Mouse (Mus musculus): ENCODE data around the gene Tmem255b. TPM values are rescaled to one million over a fixed set of nuclear protein-coding genes. Genes with fewer than 3 reads are reported as not detected.

Gene Tmem255b
- polyA plus RNA-seq (2014; fragmentation: Illumina TruSeq; extraction: RNeasy Lipid Tissue Mini Kit (QIAGEN cat#74804); ENCODE audit: low read depth, low replicate concordance) = 2.5 TPM

DNA sequence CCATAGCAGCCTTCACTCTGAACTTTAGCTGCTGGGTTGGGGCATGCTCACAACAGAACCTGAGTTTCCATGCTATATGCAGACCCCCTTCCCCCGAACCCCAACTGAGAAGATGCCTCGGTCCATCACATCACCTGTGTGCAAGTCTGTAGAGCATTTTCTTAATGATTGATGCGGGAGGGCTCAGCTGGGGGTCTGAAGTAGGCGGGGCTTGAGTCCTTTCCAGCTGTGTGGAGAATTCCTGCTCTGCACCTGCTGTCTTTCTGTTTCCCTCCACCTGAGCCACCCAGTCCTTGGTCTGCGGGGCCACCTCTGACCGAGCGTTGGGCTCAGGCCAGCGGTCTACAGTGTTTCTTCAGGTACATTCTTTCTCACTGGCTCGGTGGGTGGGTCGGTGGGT lies at the start of gene Tmem255b:
Gene Tmem255b (plus strand): TSS at position 301 of the 400 bp plus-strand sequence.

DNA sequence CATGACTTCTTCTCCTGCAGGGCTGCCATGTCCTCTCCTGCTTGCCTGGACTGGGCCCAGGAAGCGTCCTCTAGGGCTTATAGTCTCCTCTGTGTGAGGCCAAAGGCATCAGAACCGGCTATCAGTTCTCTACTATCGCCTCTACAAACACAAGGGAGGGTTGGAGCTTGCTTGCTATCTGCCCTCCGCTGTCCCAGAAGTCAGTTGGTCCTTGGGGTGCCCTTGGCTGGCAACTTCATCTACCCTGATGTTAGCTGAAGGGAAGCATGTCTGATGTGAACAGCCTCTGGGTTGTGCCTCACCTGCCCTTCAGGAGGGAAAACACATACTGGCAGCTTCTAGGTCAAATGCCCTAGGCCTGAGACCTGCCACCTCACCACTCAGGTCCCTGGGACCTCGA lies 38.3 kb upstream of the Tmem255b start, which contains the start of gene Atp4b:
Gene Atp4b (minus strand): TSS at position 101 of the 400 bp plus-strand sequence.

DNA sequence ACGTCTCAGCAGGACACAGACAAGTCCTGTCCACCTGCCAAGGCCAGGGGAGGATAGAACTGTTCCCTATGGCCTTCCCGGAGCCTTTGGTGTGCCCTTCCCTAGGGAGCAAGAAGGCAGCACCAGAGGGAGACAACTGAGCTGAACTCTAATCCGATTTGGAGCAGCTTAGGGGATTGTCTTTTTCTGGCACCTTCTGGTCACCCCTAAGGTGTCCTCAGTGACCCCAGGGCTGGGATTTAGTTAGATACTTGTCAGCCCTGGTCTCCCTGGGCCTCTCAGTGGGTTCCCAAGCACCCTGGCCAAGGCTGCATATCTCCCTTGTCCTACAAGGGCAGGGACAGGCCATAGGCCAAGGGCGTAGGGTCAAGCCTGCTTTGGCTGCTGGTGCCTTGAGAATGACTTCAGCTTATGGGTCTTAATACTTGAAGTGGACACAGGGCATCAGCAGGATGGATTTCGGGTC lies 30.3 kb upstream of the Tmem255b start, which contains the start of gene Grk1:
Gene Grk1 (plus strand): TSS at position 416 of the 466 bp plus-strand sequence.

GRCm38 (mm10) chr8:13493858-13494631 lies 59.1 kb downstream of the Tmem255b start, which contains the start of gene Gas6:
TSS of gene Gas6 (minus strand) at chr8:13494490.

Other genes starting within 250 kb of the Tmem255b start
- 14.5 TPM for gene Grtp1, start 234.6 kb upstream of the Tmem255b start, polyA plus RNA-seq (2014; fragmentation: Illumina TruSeq; extraction: RNeasy Lipid Tissue Mini Kit (QIAGEN cat#74804); ENCODE audit: low read depth, low replicate concordance)
- not detected for gene Adprhl1, start 181.0 kb upstream of the Tmem255b start, polyA plus RNA-seq (2014; fragmentation: Illumina TruSeq; extraction: RNeasy Lipid Tissue Mini Kit (QIAGEN cat#74804); ENCODE audit: low read depth, low replicate concordance)
- gene Dcun1d2, start 147.1 kb upstream of the Tmem255b start, polyA plus RNA-seq (2014; fragmentation: Illumina TruSeq; extraction: RNeasy Lipid Tissue Mini Kit (QIAGEN cat#74804); ENCODE audit: low read depth, low replicate concordance) = 14.8 TPM
- gene Tmco3, start 147.0 kb upstream of the Tmem255b start, polyA plus RNA-seq (2014; fragmentation: Illumina TruSeq; extraction: RNeasy Lipid Tissue Mini Kit (QIAGEN cat#74804); ENCODE audit: low read depth, low replicate concordance) = 17.6 TPM
- gene Tfdp1, start 96.4 kb upstream of the Tmem255b start, polyA plus RNA-seq (2014; fragmentation: Illumina TruSeq; extraction: RNeasy Lipid Tissue Mini Kit (QIAGEN cat#74804); ENCODE audit: low read depth, low replicate concordance) = 38.7 TPM
- not detected for gene Atp4b, start 38.4 kb upstream of the Tmem255b start, polyA plus RNA-seq (2014; fragmentation: Illumina TruSeq; extraction: RNeasy Lipid Tissue Mini Kit (QIAGEN cat#74804); ENCODE audit: low read depth, low replicate concordance)
- gene Grk1, start 30.1 kb upstream of the Tmem255b start, polyA plus RNA-seq (2014; fragmentation: Illumina TruSeq; extraction: RNeasy Lipid Tissue Mini Kit (QIAGEN cat#74804); ENCODE audit: low read depth, low replicate concordance) = 0.04 TPM
- 165 TPM for gene Gas6, start 59.3 kb downstream of the Tmem255b start, polyA plus RNA-seq (2014; fragmentation: Illumina TruSeq; extraction: RNeasy Lipid Tissue Mini Kit (QIAGEN cat#74804); ENCODE audit: low read depth, low replicate concordance)
- 20.2 TPM for gene 1700029H14Rik, start 127.3 kb downstream of the Tmem255b start, polyA plus RNA-seq (2014; fragmentation: Illumina TruSeq; extraction: RNeasy Lipid Tissue Mini Kit (QIAGEN cat#74804); ENCODE audit: low read depth, low replicate concordance)
- gene Rasa3, start 242.4 kb downstream of the Tmem255b start, polyA plus RNA-seq (2014; fragmentation: Illumina TruSeq; extraction: RNeasy Lipid Tissue Mini Kit (QIAGEN cat#74804); ENCODE audit: low read depth, low replicate concordance) = 36.6 TPM

All from adipose tissue, adult 10 weeks (tissue).